Mouse (Mus musculus): ENCODE measurements around the gene Ap5z1. TPM values are rescaled to one million over a fixed set of nuclear protein-coding genes. Genes with fewer than 3 reads are reported as not detected.

The Ap5z1 gene
- polyA plus RNA-seq, 2 experiments: 8.8 to 23.2 TPM

DNA sequence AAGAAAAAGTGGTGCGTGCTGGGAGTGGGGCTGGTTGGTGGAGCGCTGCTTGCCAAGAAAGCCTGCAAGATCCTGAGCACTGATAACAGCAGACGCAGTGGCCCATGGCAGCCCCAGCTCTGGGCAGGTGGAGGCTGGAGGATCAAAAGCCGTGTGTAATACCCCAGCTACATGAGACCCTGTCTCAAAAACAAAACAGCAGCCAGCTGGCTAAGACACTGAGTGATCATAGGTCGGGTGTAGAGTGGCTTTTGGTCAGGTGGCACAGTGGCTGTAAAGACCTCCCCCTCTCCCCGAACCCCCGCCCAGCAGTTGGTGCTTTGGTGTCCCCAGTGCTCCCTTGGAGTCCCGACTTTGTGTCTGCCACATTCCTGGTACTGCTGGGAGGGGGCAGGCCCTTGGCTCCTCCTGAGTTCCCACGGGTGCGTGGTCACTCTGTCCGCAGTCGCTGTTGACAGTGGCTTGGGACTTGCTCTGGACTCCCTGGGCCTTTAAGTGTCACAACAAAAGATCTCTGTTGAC is 23.8 kb upstream of the Ap5z1 start:
- H3K9me3 ChIP-seq (ENCODE audit: control insufficient read depth, low read length): no peaks in the 10 kb centered on the region
- no peak for TF ChIP-seq POLR2A (IDR thresholded peaks at IDR 0.05; ENCODE audit: borderline replicate concordance, extremely low read depth, insufficient read depth, insufficient read length)
- peak overlapping the region; percentile 79 for H3K27ac ChIP-seq (replicated peaks; ENCODE audit: low read depth, low read length)
- peaks cover 29% of the 10 kb centered on the region for H3K36me3 ChIP-seq (ENCODE audit: control insufficient read depth, insufficient read depth, low read length)
- H3K4me3 ChIP-seq (replicated peaks; ENCODE audit: low read length): peak overlapping the region; percentile 32
- peak; percentile 38 for ATAC-seq (ENCODE audit: low FRiP score, low read depth)
- no peaks in the 10 kb centered on the region for H3K27me3 ChIP-seq (ENCODE audit: control insufficient read depth, insufficient read depth, low read length)
- 5% methylated on average over 12 of the region's 12 CpGs for WGBS
- H3K4me1 ChIP-seq (ENCODE audit: control insufficient read depth, insufficient read depth, low read length): peaks cover 33% of the 10 kb centered on the region
- DNase-seq (ENCODE audit: low spot score): peak; percentile 29
- peak overlapping the region; percentile 44 for H3K9ac ChIP-seq (ENCODE audit: low read depth, low read length, severe bottlenecking)
- peak overlapping the region; percentile 73 for H3K4me2 ChIP-seq (replicated peaks; ENCODE audit: low read depth, low read length, severe bottlenecking)

DNA sequence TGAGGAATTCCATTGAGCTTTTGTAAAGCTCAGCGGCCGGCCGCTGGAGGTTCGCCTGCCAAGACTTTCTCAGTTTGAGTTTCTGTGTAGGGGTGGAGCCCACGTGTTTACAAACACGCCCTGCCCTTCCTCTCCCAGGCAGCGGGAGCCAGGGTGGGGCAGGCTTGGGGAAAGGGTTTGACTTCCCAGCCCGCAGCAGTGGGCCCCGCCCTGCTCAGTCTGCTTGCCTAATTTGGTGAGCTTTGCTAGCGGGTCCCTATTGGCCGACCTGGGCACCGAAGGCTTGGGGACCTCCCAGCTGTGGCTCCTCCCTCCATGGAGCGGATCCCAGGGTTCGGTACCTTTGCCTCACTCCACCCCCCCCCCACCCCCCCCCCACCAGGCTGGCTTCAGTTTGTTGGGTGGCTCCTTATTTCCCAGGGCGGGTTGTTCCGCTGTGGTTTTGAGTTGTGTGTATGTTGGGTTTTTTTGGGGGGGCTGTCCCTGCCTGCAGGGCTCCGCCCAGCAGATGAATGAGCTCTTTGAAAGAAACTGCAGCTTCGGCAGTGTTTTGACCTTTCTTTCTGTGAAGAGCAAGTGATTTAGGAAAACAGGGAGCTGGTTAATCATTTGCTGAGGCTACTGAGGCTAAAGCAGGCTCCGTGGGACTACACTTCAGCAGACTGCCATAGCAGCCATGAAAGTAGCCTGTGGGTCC is 23.1 kb upstream of the Ap5z1 start:
- ATAC-seq (ENCODE audit: low FRiP score, low read depth) (peak; percentile 92), DNase-seq (ENCODE audit: low spot score) (peak; percentile 93)
- WGBS: under 1% methylated on average over 17 of the region's 19 CpGs
- Histone ChIP-seq H3K4me1 (ENCODE audit: control insufficient read depth, insufficient read depth, low read length) (peaks cover 39% of the 10 kb centered on the region), H3K4me2 (replicated peaks; ENCODE audit: low read depth, low read length, severe bottlenecking) (peak overlapping the region; percentile 73), H3K27me3 (ENCODE audit: control insufficient read depth, insufficient read depth, low read length) (no peaks in the 10 kb centered on the region), H3K36me3 (ENCODE audit: control insufficient read depth, insufficient read depth, low read length) (peaks cover 23% of the 10 kb centered on the region), H3K27ac (replicated peaks; ENCODE audit: low read depth, low read length) (peak overlapping the region; percentile 86), H3K4me3 (replicated peaks; ENCODE audit: low read length) (peak overlapping the region; percentile 32), H3K9me3 (ENCODE audit: control insufficient read depth, low read length) (no peaks in the 10 kb centered on the region), H3K9ac (ENCODE audit: low read depth, low read length, severe bottlenecking) (peak overlapping the region; percentile 44)
- TF ChIP-seq POLR2A (IDR thresholded peaks at IDR 0.05; ENCODE audit: borderline replicate concordance, extremely low read depth, insufficient read depth, insufficient read length): 0 out of 2 replicates have a peak, but pooled peaks have one; percentile 12

DNA sequence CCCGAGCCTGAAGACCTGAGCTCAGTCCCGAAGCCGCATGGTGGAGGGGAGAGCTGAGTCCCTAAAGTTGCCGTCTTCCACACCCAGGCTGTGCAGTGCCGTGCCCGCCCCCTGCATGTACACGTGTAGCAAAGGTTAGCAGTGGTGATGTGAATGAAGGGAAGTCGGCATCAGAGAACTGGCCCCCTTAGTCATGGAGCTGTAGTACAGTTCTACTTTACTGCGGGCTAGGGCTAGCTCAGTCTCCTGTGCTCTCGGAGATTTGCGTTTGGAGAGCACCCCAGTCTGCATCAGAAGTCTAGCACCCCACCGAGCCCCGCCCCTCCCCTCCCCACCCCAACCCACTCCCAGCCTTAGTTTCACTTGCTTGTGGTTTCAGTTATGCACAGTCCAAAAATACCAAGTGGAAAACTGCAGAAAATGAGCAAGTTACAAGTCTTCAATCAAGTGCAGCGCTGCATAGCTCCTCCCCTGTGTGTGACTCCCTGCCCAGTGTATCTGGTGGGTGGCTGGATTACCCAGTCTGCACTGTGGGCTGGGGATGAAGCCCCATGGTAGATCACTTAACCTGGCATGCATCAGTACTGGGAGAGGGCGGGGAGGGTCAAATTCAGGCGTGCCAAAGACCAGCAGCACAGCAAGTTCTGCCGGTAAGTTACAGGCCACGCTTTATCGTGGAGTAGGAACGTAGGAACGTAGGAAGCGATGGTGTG is 22.3 kb upstream of the Ap5z1 start:
- H3K9ac ChIP-seq (ENCODE audit: low read depth, low read length, severe bottlenecking): peak overlapping the region; percentile 44

DNA sequence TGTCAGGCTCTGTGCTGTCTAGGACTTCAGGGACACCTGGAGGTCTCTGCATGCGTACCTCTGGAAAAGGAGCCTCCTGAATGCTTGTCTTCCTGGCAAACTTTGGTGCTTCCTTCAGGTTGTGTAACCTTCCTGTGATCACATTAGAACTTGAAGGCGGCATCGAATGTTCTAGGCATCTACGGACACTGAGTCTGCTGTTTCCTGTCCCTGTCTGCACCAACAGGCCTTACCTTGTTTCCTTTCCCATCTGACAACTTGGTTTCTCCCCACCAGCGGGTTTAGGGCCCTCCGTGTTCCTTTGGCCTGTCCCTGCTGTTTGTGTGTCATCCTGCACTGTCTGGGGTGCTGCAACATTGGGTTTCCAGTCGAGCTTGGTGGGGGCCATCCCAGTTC is 21.7 kb upstream of the Ap5z1 start:
- Histone ChIP-seq H3K36me3 (ENCODE audit: control insufficient read depth, insufficient read depth, low read length) (peaks cover 11% of the 10 kb centered on the region; the same call in 1 of the 2 replicates), H3K4me2 (replicated peaks; ENCODE audit: low read depth, low read length, severe bottlenecking) (no peak overlapping the region; the same call in 1 of the 2 replicates), H3K27me3 (ENCODE audit: control insufficient read depth, insufficient read depth, low read length) (no peaks in the 10 kb centered on the region), H3K27ac (replicated peaks; ENCODE audit: low read depth, low read length) (peak overlapping the region; percentile 55; the same call in 1 of the 2 replicates), H3K4me3 (replicated peaks; ENCODE audit: low read length) (no peak overlapping the region), H3K9me3 (ENCODE audit: control insufficient read depth, low read length) (no peaks in the 10 kb centered on the region), H3K4me1 (ENCODE audit: control insufficient read depth, insufficient read depth, low read length) (peaks cover 43% of the 10 kb centered on the region), H3K9ac (ENCODE audit: low read depth, low read length, severe bottlenecking) (no peak overlapping the region)
- ATAC-seq (ENCODE audit: low FRiP score, low read depth) (no peak), DNase-seq (ENCODE audit: low spot score) (no peak)
- 82% methylated on average over 7 of the region's 7 CpGs for WGBS
- TF ChIP-seq POLR2A (IDR thresholded peaks at IDR 0.05; ENCODE audit: borderline replicate concordance, extremely low read depth, insufficient read depth, insufficient read length): no peak

More for the DNA sequence above, 22.3 kb upstream of the Ap5z1 start:
- ATAC-seq (ENCODE audit: low FRiP score, low read depth) (no peak), DNase-seq (ENCODE audit: low spot score) (no peak)
- H3K27ac ChIP-seq (replicated peaks; ENCODE audit: low read depth, low read length): peak overlapping the region; percentile 86
- no peak for TF ChIP-seq POLR2A (IDR thresholded peaks at IDR 0.05; ENCODE audit: borderline replicate concordance, extremely low read depth, insufficient read depth, insufficient read length)
- peak overlapping the region; percentile 73 for H3K4me2 ChIP-seq (replicated peaks; ENCODE audit: low read depth, low read length, severe bottlenecking)
- no peak overlapping the region for H3K4me3 ChIP-seq (replicated peaks; ENCODE audit: low read length)
- peaks cover 14% of the 10 kb centered on the region for H3K36me3 ChIP-seq (ENCODE audit: control insufficient read depth, insufficient read depth, low read length)
- no peaks in the 10 kb centered on the region for H3K9me3 ChIP-seq (ENCODE audit: control insufficient read depth, low read length)
- H3K27me3 ChIP-seq (ENCODE audit: control insufficient read depth, insufficient read depth, low read length): no peaks in the 10 kb centered on the region
- WGBS: 63% methylated on average over 22 of the region's 22 CpGs
- H3K4me1 ChIP-seq (ENCODE audit: control insufficient read depth, insufficient read depth, low read length): peaks cover 43% of the 10 kb centered on the region

DNA sequence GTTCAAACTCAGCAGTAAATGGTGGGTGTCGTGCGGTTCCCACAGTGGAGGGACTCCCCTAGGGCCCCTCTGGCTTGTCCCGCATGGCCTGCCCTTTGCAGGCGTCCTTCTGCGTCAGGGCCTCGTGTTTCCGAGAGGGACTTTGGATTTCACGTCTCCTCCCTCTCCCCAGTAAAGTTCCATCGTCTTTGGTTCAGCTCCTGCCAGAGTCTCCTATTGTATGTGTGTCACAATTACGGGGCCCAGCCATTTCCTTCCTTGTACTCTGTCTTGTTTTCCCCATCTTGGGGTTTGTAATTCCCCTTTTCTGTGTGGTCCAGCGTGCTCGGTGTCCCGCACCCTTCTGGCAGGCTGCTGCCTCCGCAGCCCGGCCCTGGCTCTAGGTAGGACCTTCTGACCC is 20.2 kb upstream of the Ap5z1 start:
- H3K27me3 ChIP-seq (ENCODE audit: control insufficient read depth, insufficient read depth, low read length): no peaks in the 10 kb centered on the region
- H3K4me1 ChIP-seq (ENCODE audit: control insufficient read depth, insufficient read depth, low read length): peaks cover 47% of the 10 kb centered on the region
- ATAC-seq (ENCODE audit: low FRiP score, low read depth) (no peak), DNase-seq (ENCODE audit: low spot score) (no peak)
- peaks cover 6% of the 10 kb centered on the region; the same call in 1 of the 2 replicates for H3K36me3 ChIP-seq (ENCODE audit: control insufficient read depth, insufficient read depth, low read length)
- H3K27ac ChIP-seq (replicated peaks; ENCODE audit: low read depth, low read length): no peak overlapping the region
- WGBS: 78% methylated on average over 15 of the region's 15 CpGs
- no peak for TF ChIP-seq POLR2A (IDR thresholded peaks at IDR 0.05; ENCODE audit: borderline replicate concordance, extremely low read depth, insufficient read depth, insufficient read length)
- no peak overlapping the region for H3K9ac ChIP-seq (ENCODE audit: low read depth, low read length, severe bottlenecking)
- no peak overlapping the region for H3K4me2 ChIP-seq (replicated peaks; ENCODE audit: low read depth, low read length, severe bottlenecking)
- H3K9me3 ChIP-seq (ENCODE audit: control insufficient read depth, low read length): no peaks in the 10 kb centered on the region
- no peak overlapping the region for H3K4me3 ChIP-seq (replicated peaks; ENCODE audit: low read length)
